In the genomic region with DNA sequence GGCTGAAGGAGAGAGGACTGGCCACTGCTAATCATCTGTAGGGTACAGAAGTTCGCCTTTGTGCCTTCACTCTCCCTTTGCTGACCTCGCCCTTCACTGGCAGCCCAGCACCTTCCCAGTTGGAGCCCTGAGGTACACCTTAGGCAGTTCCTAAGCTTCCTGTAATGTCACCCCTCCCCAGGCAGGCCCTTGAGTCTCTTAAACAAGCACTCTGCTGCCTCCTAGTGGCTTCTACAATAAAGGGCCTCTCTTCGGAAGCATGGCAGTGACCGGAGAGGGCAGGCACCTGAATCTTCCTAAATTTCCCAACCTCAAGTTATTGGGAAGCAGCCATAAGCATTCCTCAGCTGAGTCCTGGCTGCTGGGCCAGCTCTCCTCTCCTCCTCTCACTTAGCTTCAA, we compare ENCODE assay signal across 8 mouse cellular contexts. TPM values are rescaled to one million over a fixed set of nuclear protein-coding genes. Genes with fewer than 3 reads are reported as not detected.
DNase-seq lines count a peak whose midpoint lies in the region; ATAC-seq lines count a peak whose summit lies in the region.

No protein-coding gene starts in this region.

- intact Hi-C loops in heart, postnatal 14 days (cut with DNase I) = loop anchor here (2.0 to 5.0 kb wide), 4 partner anchors 27 to 183 kb away; no protein-coding TSS in a partner anchor

- H3K4me3 ChIP-seq in midbrain, embryonic 10.5 days = 0 out of 2 replicates have a peak overlapping the region, but pooled peaks have one; percentile 2
- no peak overlapping the region for H3K4me3 ChIP-seq in midbrain, embryonic 13.5 days (replicated peaks)

- H3K9ac ChIP-seq in midbrain, embryonic 13.5 days (replicated peaks) = no peak overlapping the region

- H3K4me1 ChIP-seq in midbrain, embryonic 10.5 days = peaks cover 12% of the 10 kb centered on the region; the same call in 1 of the 2 replicates
- no peaks in the 10 kb centered on the region for H3K4me1 ChIP-seq in midbrain, embryonic 13.5 days (replicated peaks)

- H3K27ac ChIP-seq in midbrain, embryonic 10.5 days (replicated peaks) = no peak overlapping the region
- H3K27ac ChIP-seq in midbrain, embryonic 13.5 days = no peak overlapping the region

- peak; percentile 54 for DNase-seq in midbrain, embryonic 10.5 days (ENCODE audit: low spot score)
- peak; percentile 28 for DNase-seq in brain, embryonic 18.5 days (ENCODE audit: low read depth, low spot score)
- peak; percentile 30 for DNase-seq in fibroblast of lung, adult 2 months (ENCODE audit: low read depth)
- peak; percentile 60 to 82 for DNase-seq in heart, postnatal 14 days
- DNase-seq in layer of hippocampus, adult 9-10 months (ENCODE audit: low spot score) = peak; percentile 71
- DNase-seq in lung, postnatal 14 days = peak; percentile 86
- DNase-seq in spleen, adult 12 weeks (ENCODE audit: low spot score) = peak; percentile 21

- H3K27me3 ChIP-seq in midbrain, embryonic 10.5 days (ENCODE audit: low read depth, poor library complexity, severe bottlenecking) = no peaks in the 10 kb centered on the region
- no peaks in the 10 kb centered on the region for H3K27me3 ChIP-seq in midbrain, embryonic 13.5 days

- ATAC-seq in midbrain, embryonic 13.5 days = no peak

- WGBS in midbrain, embryonic 10.5 days = 14% methylated on average over 4 of the region's 4 CpGs
- 23% methylated on average over 4 of the region's 4 CpGs for WGBS in midbrain, embryonic 13.5 days

- no peaks in the 10 kb centered on the region for H3K36me3 ChIP-seq in midbrain, embryonic 10.5 days
- H3K36me3 ChIP-seq in midbrain, embryonic 13.5 days = no peaks in the 10 kb centered on the region

- no peak overlapping the region for H3K4me2 ChIP-seq in midbrain, embryonic 13.5 days (replicated peaks)

- no peaks in the 10 kb centered on the region for H3K9me3 ChIP-seq in midbrain, embryonic 10.5 days (replicated peaks)
- no peaks in the 10 kb centered on the region for H3K9me3 ChIP-seq in midbrain, embryonic 13.5 days

RNA-seq across cellular contexts. Expression of gene Mcrs1, which starts 13.9 kb away (rescaled TPM):
- 202 and 215 TPM in 2 replicates for polyA plus RNA-seq in midbrain, embryonic 10.5 days (2016; fragmentation: Nextera tagmentation; extraction: Ambion mirVana)
- polyA plus RNA-seq in midbrain, embryonic 13.5 days (2015; fragmentation: Nextera tagmentation; extraction: Ambion mirVana) = 218 TPM in 2 replicates
- 10 to 100 TPM; 57.5 to 61.6 TPM for total RNA-seq in heart, postnatal 14 days (2021)

RNA-seq across cellular contexts. Expression of gene Prpf40b, which starts 29.2 kb away (rescaled TPM):
- 61.2 and 70.7 TPM in 2 replicates for polyA plus RNA-seq in midbrain, embryonic 10.5 days (2016; fragmentation: Nextera tagmentation; extraction: Ambion mirVana)
- polyA plus RNA-seq in midbrain, embryonic 13.5 days (2015; fragmentation: Nextera tagmentation; extraction: Ambion mirVana) = 115 and 125 TPM in 2 replicates
- total RNA-seq in heart, postnatal 14 days (2021) = 10 to 100 TPM; 25.5 to 26.3 TPM

RNA-seq across cellular contexts. Expression of gene Fam186b, which starts 30.0 kb away (rescaled TPM):
- polyA plus RNA-seq in midbrain, embryonic 10.5 days (2016; fragmentation: Nextera tagmentation; extraction: Ambion mirVana) = 0.11 and 0.19 TPM in 2 replicates
- polyA plus RNA-seq in midbrain, embryonic 13.5 days (2015; fragmentation: Nextera tagmentation; extraction: Ambion mirVana) = 0.35 TPM in 2 replicates
- total RNA-seq in heart, postnatal 14 days (2021) = not detected

RNA-seq across cellular contexts. Expression of gene Kcnh3, which starts 41.0 kb away (rescaled TPM):
- polyA plus RNA-seq in midbrain, embryonic 10.5 days (2016; fragmentation: Nextera tagmentation; extraction: Ambion mirVana) = 0.07 TPM in 1 of 2 replicates, not detected in the other
- 0.19 and 0.61 TPM in 2 replicates for polyA plus RNA-seq in midbrain, embryonic 13.5 days (2015; fragmentation: Nextera tagmentation; extraction: Ambion mirVana)
- total RNA-seq in heart, postnatal 14 days (2021) = under 1 TPM; 0.36 to 0.68 TPM

Comparison
In these comparisons a context has a peak if more than half of its experiments do, and no peak if none do; other contexts are left out.
1. DNase-seq: peak in every context shown above with its lines; median percentile 86 in lung, postnatal 14 days; 71 in heart, postnatal 14 days; 71 in layer of hippocampus, adult 9-10 months; 54 in midbrain, embryonic 10.5 days; 30 in fibroblast of lung, adult 2 months; 28 in brain, embryonic 18.5 days; 21 in spleen, adult 12 weeks.